Mouse (Mus musculus): ENCODE results near the gene Poc1b.

DNA sequence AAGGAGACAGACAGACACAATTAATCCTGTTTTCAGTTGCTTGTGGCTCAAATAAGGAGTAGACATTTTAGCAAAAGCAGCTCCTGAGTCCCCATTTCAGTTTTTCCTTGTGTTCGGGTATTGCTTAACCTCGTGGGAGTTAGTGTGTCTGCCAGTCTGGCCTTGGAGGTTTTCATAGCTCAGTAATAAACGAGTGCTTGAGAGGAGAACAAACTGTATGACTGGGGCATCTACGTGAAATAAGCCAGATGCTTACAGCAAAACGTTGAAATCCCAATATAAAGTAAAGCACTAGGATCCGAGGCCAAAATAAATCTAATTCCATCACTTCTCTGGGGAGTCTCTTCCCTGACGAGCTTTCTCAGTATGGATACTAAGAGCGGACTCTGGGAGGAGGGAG, 38.8 kb downstream of the Poc1b start:
- no peak for TF ChIP-seq POLR2A (IDR thresholded peaks at IDR 0.05; ENCODE audit: borderline replicate concordance, extremely low read depth, insufficient read depth, insufficient read length, poor library complexity, severe bottlenecking)
- TF ChIP-seq CTCF (IDR thresholded peaks at IDR 0.05; ENCODE audit: borderline replicate concordance, extremely low read depth, insufficient read depth, insufficient read length), result no peak

Data from brain, embryonic 14.5 days (tissue).